Mouse (Mus musculus): ENCODE measurements around the gene Clba1. TPM values are rescaled to one million over a fixed set of nuclear protein-coding genes. Genes with fewer than 3 reads are reported as not detected.

The Clba1 gene
- polyA plus RNA-seq, 1 experiment, result not detected

DNA sequence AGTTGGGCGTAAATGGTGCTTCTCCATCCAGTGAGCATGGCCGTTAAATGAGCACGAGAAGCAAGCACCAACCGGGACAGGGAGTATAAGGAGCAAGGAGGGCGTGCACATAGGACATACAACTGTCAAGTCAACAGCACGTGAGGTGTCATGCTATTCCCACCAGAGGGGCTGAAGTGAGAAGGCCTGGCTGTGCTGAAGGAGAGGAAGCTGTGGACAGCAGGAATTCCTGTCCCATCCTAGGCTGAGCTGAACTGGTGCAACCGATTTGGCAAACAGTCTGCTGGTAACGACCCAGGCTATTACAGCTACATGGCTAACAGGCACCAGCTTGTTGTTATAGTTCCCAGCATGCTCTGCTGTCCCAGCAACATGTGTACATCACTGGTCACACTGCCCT is 17.7 kb upstream of the Clba1 start:
- peaks cover 26% of the 10 kb centered on the region for H3K4me1 ChIP-seq (ENCODE audit: control insufficient read depth, insufficient read depth, low read length)
- H3K27ac ChIP-seq (ENCODE audit: insufficient read depth, low read depth, low read length), result no peak overlapping the region
- TF ChIP-seq CTCF (IDR thresholded peaks at IDR 0.05; ENCODE audit: insufficient read depth, low read depth, low read length), result no peak
- no peak for TF ChIP-seq POLR2A (IDR thresholded peaks at IDR 0.05; ENCODE audit: insufficient read depth, low read depth, low read length)
- 70% methylated on average over 8 of the region's 8 CpGs for WGBS
- H3K4me3 ChIP-seq (ENCODE audit: insufficient read depth, low read depth, low read length), result no peak overlapping the region

DNA sequence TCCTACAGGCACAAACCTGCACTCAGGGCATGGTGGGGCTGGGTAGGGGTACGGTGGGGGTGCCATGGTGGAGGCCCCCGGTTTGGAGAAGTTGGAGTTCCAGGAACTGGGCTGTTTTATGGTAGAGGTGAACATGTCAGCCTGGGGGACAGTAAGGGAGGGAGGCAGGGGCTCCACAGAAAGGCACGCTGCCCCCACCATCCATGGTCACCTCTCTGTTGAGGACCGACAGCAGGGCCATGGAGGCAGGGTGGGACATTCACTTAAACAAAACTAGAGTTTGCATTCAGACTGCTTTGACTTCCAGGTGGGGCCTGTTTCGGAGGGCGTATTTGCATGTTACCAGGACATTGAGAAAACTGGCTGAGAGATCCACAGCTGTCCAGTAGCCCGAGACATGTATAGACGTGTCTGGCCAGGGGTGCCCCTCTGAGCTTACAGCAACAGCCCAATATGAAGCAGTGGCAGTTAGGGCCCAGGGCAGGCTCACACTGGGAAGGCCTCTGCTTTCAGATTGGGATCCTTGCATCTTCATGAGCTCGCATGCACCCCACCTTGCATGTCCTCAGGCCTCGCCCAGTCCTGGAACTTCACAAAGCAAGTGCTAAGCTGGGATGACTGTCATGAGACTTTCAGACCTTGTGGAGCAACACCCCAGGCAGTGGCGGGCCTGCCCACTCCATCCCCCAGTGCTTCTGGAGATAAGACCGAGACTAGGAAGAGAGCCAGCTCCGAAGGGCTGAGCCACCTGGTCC is 15.0 kb upstream of the Clba1 start:
- no peak overlapping the region for H3K4me3 ChIP-seq (ENCODE audit: insufficient read depth, low read depth, low read length)
- peaks cover 50% of the 10 kb centered on the region for H3K4me1 ChIP-seq (ENCODE audit: control insufficient read depth, insufficient read depth, low read length)
- TF ChIP-seq POLR2A (IDR thresholded peaks at IDR 0.05; ENCODE audit: insufficient read depth, low read depth, low read length) (no peak), CTCF (IDR thresholded peaks at IDR 0.05; ENCODE audit: insufficient read depth, low read depth, low read length) (no peak)
- H3K27ac ChIP-seq (ENCODE audit: insufficient read depth, low read depth, low read length), result no peak overlapping the region
- WGBS, result 82% methylated on average over 13 of the region's 13 CpGs

DNA sequence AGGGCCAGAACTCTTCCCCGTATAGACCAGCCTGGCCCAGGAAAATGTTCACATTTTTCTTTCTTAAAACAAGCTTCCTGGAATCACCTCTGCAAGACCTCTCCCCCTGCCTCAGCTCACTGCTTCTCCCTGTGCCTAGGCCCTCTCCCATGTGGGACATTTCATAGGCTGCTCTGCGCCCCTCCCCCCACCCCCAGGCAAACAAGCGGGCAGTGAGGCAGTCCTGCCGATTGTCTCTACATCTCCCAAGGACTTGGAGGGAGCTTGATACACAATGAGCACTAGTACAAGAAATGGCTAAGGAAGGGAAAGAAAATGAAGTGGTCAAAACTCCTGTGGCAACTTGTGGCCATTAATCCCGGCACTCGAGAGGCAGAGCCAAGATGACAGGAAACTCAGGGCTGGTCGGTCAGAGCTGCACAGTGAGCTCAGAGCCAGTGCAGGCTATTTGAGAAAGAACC is 14.4 kb upstream of the Clba1 start:
- no peak overlapping the region for H3K27ac ChIP-seq (ENCODE audit: insufficient read depth, low read depth, low read length)
- H3K4me3 ChIP-seq (ENCODE audit: insufficient read depth, low read depth, low read length), result no peak overlapping the region
- TF ChIP-seq CTCF (IDR thresholded peaks at IDR 0.05; ENCODE audit: insufficient read depth, low read depth, low read length) (no peak), POLR2A (IDR thresholded peaks at IDR 0.05; ENCODE audit: insufficient read depth, low read depth, low read length) (no peak)
- peaks cover 54% of the 10 kb centered on the region for H3K4me1 ChIP-seq (ENCODE audit: control insufficient read depth, insufficient read depth, low read length)
- 53% methylated on average over 7 of the region's 7 CpGs for WGBS

DNA sequence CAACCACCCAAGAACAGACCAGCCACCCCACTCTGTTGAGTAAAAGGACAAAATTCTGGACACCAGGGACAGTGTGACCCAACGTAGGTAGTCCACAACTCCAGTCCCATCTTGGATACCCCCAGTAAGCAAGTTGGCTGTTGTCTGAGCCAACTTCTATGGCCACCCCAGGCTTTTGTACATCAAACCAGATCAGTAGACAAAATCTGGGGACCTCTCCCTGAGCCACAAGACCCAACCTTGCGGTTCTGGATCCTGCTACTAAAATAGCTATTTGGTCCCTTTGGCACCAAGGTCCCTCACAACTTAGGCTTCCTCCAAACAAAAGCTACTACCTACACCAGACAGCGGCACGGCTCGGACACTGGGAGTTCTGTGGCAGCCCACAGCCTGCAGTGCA is 13.7 kb upstream of the Clba1 start:
- TF ChIP-seq POLR2A (IDR thresholded peaks at IDR 0.05; ENCODE audit: insufficient read depth, low read depth, low read length) (no peak), CTCF (IDR thresholded peaks at IDR 0.05; ENCODE audit: insufficient read depth, low read depth, low read length) (no peak)
- Histone ChIP-seq H3K4me1 (ENCODE audit: control insufficient read depth, insufficient read depth, low read length) (peaks cover 54% of the 10 kb centered on the region), H3K27ac (ENCODE audit: insufficient read depth, low read depth, low read length) (no peak overlapping the region), H3K4me3 (ENCODE audit: insufficient read depth, low read depth, low read length) (no peak overlapping the region)
- WGBS, result 90% methylated on average over 5 of the region's 5 CpGs

- Histone ChIP-seq H3K27ac (ENCODE audit: insufficient read depth, low read depth, low read length) (no peak overlapping the region), H3K4me1 (ENCODE audit: control insufficient read depth, insufficient read depth, low read length) (peaks cover 55% of the 10 kb centered on the region), H3K4me3 (ENCODE audit: insufficient read depth, low read depth, low read length) (no peak overlapping the region)
- 51% methylated on average over 18 of the region's 18 CpGs for WGBS
- TF ChIP-seq CTCF (IDR thresholded peaks at IDR 0.05; ENCODE audit: insufficient read depth, low read depth, low read length) (no peak), POLR2A (IDR thresholded peaks at IDR 0.05; ENCODE audit: insufficient read depth, low read depth, low read length) (no peak)
These were observed 13.2 kb upstream of the Clba1 start for GRCm38 (mm10) chr12:112795466-112796104.

GRCm38 (mm10) chr12:112796551-112797510 is 11.9 kb upstream of the Clba1 start:
- 57% methylated on average over 17 of the region's 17 CpGs for WGBS
- TF ChIP-seq CTCF (IDR thresholded peaks at IDR 0.05; ENCODE audit: insufficient read depth, low read depth, low read length), result no peak
- TF ChIP-seq POLR2A (IDR thresholded peaks at IDR 0.05; ENCODE audit: insufficient read depth, low read depth, low read length), result no peak
- Histone ChIP-seq H3K4me1 (ENCODE audit: control insufficient read depth, insufficient read depth, low read length) (peaks cover 62% of the 10 kb centered on the region), H3K4me3 (ENCODE audit: insufficient read depth, low read depth, low read length) (no peak overlapping the region; the same call in 1 of the 2 replicates), H3K27ac (ENCODE audit: insufficient read depth, low read depth, low read length) (peak overlapping the region; percentile 37)

- peak overlapping the region; percentile 49 for H3K27ac ChIP-seq (ENCODE audit: insufficient read depth, low read depth, low read length)
- 18% methylated on average over 15 of the region's 15 CpGs for WGBS
- no peak overlapping the region for H3K4me3 ChIP-seq (ENCODE audit: insufficient read depth, low read depth, low read length)
- TF ChIP-seq POLR2A (IDR thresholded peaks at IDR 0.05; ENCODE audit: insufficient read depth, low read depth, low read length), result no peak
- no peak for TF ChIP-seq CTCF (IDR thresholded peaks at IDR 0.05; ENCODE audit: insufficient read depth, low read depth, low read length)
- H3K4me1 ChIP-seq (ENCODE audit: control insufficient read depth, insufficient read depth, low read length), result peaks cover 67% of the 10 kb centered on the region
These were observed 10.9 kb upstream of the Clba1 start for GRCm38 (mm10) chr12:112797672-112798331.

DNA sequence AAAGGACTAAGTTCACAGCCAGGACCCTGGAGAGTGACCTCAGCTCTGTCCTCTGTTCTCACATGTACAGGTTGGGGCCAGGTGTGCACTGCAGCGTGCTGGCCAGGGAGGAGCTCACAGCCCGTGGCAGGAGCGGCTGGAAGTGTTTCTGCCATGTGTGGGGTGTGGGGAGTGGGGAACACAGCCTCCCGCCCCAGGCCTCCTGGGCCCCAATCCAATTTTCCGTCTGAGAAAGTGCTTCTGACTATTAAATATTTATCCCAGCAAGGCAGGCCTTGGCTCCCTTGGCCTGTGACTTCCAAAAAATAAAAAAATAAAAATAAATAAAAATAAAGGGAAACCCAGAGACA is 10.4 kb upstream of the Clba1 start:
- 28% methylated on average over 5 of the region's 5 CpGs for WGBS
- H3K4me1 ChIP-seq (ENCODE audit: control insufficient read depth, insufficient read depth, low read length), result peaks cover 66% of the 10 kb centered on the region
- 0 out of 2 replicates have a peak overlapping the region, but pooled peaks have one; percentile 49 for H3K27ac ChIP-seq (ENCODE audit: insufficient read depth, low read depth, low read length)
- no peak for TF ChIP-seq CTCF (IDR thresholded peaks at IDR 0.05; ENCODE audit: insufficient read depth, low read depth, low read length)
- no peak for TF ChIP-seq POLR2A (IDR thresholded peaks at IDR 0.05; ENCODE audit: insufficient read depth, low read depth, low read length)
- no peak overlapping the region for H3K4me3 ChIP-seq (ENCODE audit: insufficient read depth, low read depth, low read length)

Measured in olfactory bulb, adult 2 months (tissue).